ENCODE assay signal across 8 mouse cellular contexts in genomic region chr13:49320514-49320913, GRCm38 (mm10). TPM values are rescaled to one million over a fixed set of nuclear protein-coding genes. Genes with fewer than 3 reads are reported as not detected.
DNase-seq lines count a peak whose midpoint lies in the region; ATAC-seq and TF ChIP-seq lines count a peak whose summit lies in the region.

No protein-coding gene starts in this region.

- H3K4me1 ChIP-seq in heart, embryonic 15.5 days (replicated peaks): peaks cover 11% of the 10 kb centered on the region
- peaks cover 36% of the 10 kb centered on the region for H3K4me1 ChIP-seq in embryonic facial prominence, embryonic 13.5 days
- peaks cover 20% of the 10 kb centered on the region for H3K4me1 ChIP-seq in hindbrain, embryonic 14.5 days (replicated peaks; ENCODE audit: control insufficient read depth, insufficient read depth, low read length)
- peaks cover 30% of the 10 kb centered on the region for H3K4me1 ChIP-seq in midbrain, embryonic 14.5 days (ENCODE audit: control insufficient read depth, insufficient read depth, low read length)
- H3K4me1 ChIP-seq in kidney, adult 2 months (ENCODE audit: control insufficient read depth, insufficient read depth, low read length): no peaks in the 10 kb centered on the region

- H3K9ac ChIP-seq in heart, embryonic 15.5 days: no peak overlapping the region
- H3K9ac ChIP-seq in embryonic facial prominence, embryonic 13.5 days: peak overlapping the region; percentile 67; the same call in 1 of the 2 replicates
- H3K9ac ChIP-seq in hindbrain, embryonic 14.5 days: peak overlapping the region; percentile 52; the same call in 1 of the 2 replicates
- H3K9ac ChIP-seq in midbrain, embryonic 14.5 days (replicated peaks; ENCODE audit: low read length): peak overlapping the region; percentile 44; the same call in 1 of the 2 replicates

- WGBS in heart, embryonic 15.5 days: 77% methylated on average over 1 of the region's 1 CpGs
- WGBS in embryonic facial prominence, embryonic 13.5 days: 83% methylated on average over 1 of the region's 1 CpGs
- WGBS in hindbrain, embryonic 14.5 days: 62% methylated on average over 1 of the region's 1 CpGs
- 55% methylated on average over 1 of the region's 1 CpGs for WGBS in midbrain, embryonic 14.5 days
- 90% methylated on average over 1 of the region's 1 CpGs for WGBS in kidney, adult 2 months

- no peaks in the 10 kb centered on the region for H3K9me3 ChIP-seq in heart, embryonic 15.5 days (replicated peaks)
- no peaks in the 10 kb centered on the region for H3K9me3 ChIP-seq in embryonic facial prominence, embryonic 13.5 days
- H3K9me3 ChIP-seq in hindbrain, embryonic 14.5 days (ENCODE audit: control insufficient read depth, low read length): no peaks in the 10 kb centered on the region
- no peaks in the 10 kb centered on the region for H3K9me3 ChIP-seq in midbrain, embryonic 14.5 days (ENCODE audit: control insufficient read depth, low read length)

- no peak for ATAC-seq in heart, embryonic 15.5 days (replicated peaks; ENCODE audit: insufficient number of reproducible peaks, insufficient read depth, low FRiP score, low read depth)
- ATAC-seq in embryonic facial prominence, embryonic 13.5 days (ENCODE audit: insufficient number of reproducible peaks, insufficient read depth, low FRiP score, low TSS enrichment, low read depth): no peak
- peak; percentile 33 for ATAC-seq in hindbrain, embryonic 14.5 days (ENCODE audit: low FRiP score)
- peak; percentile 35 for ATAC-seq in midbrain, embryonic 14.5 days (ENCODE audit: low FRiP score, low TSS enrichment)
- ATAC-seq in activated CD4-positive, CD25-positive, alpha-beta regulatory T cell, adult 4 months: no peak

- H3K4me3 ChIP-seq in heart, embryonic 15.5 days: no peak overlapping the region
- H3K4me3 ChIP-seq in embryonic facial prominence, embryonic 13.5 days: peak overlapping the region; percentile 37; the same call in 1 of the 2 replicates
- H3K4me3 ChIP-seq in hindbrain, embryonic 14.5 days (replicated peaks; ENCODE audit: low read length): peak overlapping the region; percentile 33
- peak overlapping the region; percentile 36 for H3K4me3 ChIP-seq in midbrain, embryonic 14.5 days (replicated peaks; ENCODE audit: low read depth, low read length)
- H3K4me3 ChIP-seq in kidney, adult 2 months (ENCODE audit: insufficient read depth, low read depth, low read length): no peak overlapping the region

- no peaks in the 10 kb centered on the region for H3K36me3 ChIP-seq in heart, embryonic 15.5 days
- no peaks in the 10 kb centered on the region for H3K36me3 ChIP-seq in embryonic facial prominence, embryonic 13.5 days
- H3K36me3 ChIP-seq in hindbrain, embryonic 14.5 days (replicated peaks; ENCODE audit: control insufficient read depth, insufficient read depth): no peaks in the 10 kb centered on the region
- no peaks in the 10 kb centered on the region for H3K36me3 ChIP-seq in midbrain, embryonic 14.5 days (ENCODE audit: control insufficient read depth, insufficient read depth, low read length)
- no peaks in the 10 kb centered on the region for H3K36me3 ChIP-seq in kidney, adult 2 months (ENCODE audit: control insufficient read depth, insufficient read depth, low read length)

- TF ChIP-seq CTCF in kidney, adult 2 months (conservative IDR thresholded peaks at IDR 0.05; ENCODE audit: insufficient read depth, insufficient read length, low read depth, low read length): no peak

- no peak for DNase-seq in heart, adult 8-10 months (ENCODE audit: low spot score)
- no peak for DNase-seq in hindbrain, embryonic 14.5 days (ENCODE audit: low spot score)
- no peak for DNase-seq in midbrain, embryonic 14.5 days
- no peak for DNase-seq in thymus, postnatal 0 days (ENCODE audit: low spot score)
- no peak for DNase-seq in kidney, adult 2 months

- H3K27me3 ChIP-seq in heart, embryonic 15.5 days: no peaks in the 10 kb centered on the region
- H3K27me3 ChIP-seq in embryonic facial prominence, embryonic 13.5 days: no peaks in the 10 kb centered on the region
- peaks cover 11% of the 10 kb centered on the region; the same call in 1 of the 2 replicates for H3K27me3 ChIP-seq in hindbrain, embryonic 14.5 days (ENCODE audit: control insufficient read depth, insufficient read depth, low read length)
- peaks cover 43% of the 10 kb centered on the region for H3K27me3 ChIP-seq in midbrain, embryonic 14.5 days (ENCODE audit: control insufficient read depth, insufficient read depth, low read length)
- no peaks in the 10 kb centered on the region for H3K27me3 ChIP-seq in kidney, adult 2 months (replicated peaks; ENCODE audit: control insufficient read depth, insufficient read depth, low read length)

- no peak for TF ChIP-seq POLR2A in kidney, adult 2 months (IDR thresholded peaks at IDR 0.05; ENCODE audit: low read depth, low read length)

- H3K4me2 ChIP-seq in heart, embryonic 15.5 days: peak overlapping the region; percentile 57; the same call in 1 of the 2 replicates
- H3K4me2 ChIP-seq in embryonic facial prominence, embryonic 13.5 days: peak overlapping the region; percentile 66
- H3K4me2 ChIP-seq in hindbrain, embryonic 14.5 days (replicated peaks): peak overlapping the region; percentile 57
- peak overlapping the region; percentile 64 for H3K4me2 ChIP-seq in midbrain, embryonic 14.5 days (ENCODE audit: low read length)

- no peak overlapping the region for H3K27ac ChIP-seq in heart, embryonic 15.5 days
- H3K27ac ChIP-seq in embryonic facial prominence, embryonic 13.5 days: peak overlapping the region; percentile 19; the same call in 1 of the 2 replicates
- H3K27ac ChIP-seq in hindbrain, embryonic 14.5 days: no peak overlapping the region
- 0 out of 2 replicates have a peak overlapping the region, but pooled peaks have one; percentile 38 for H3K27ac ChIP-seq in midbrain, embryonic 14.5 days (replicated peaks; ENCODE audit: low read depth, low read length)
- no peak overlapping the region for H3K27ac ChIP-seq in kidney, adult 2 months (ENCODE audit: insufficient read depth, low read depth, low read length)

RNA-seq across cellular contexts. Expression of gene Fgd3, which starts 0.4 kb away (rescaled TPM):
- polyA plus RNA-seq in heart, embryonic 15.5 days (2015; fragmentation: Nextera tagmentation; extraction: Ambion mirVana): 0.14 and 0.32 TPM in 2 replicates
- total RNA-seq in heart, adult 8-10 months (2022): 1 to 10 TPM; 1.2 to 2.4 (median 1.7) TPM
- 0.55 and 1.00 TPM in 2 replicates for polyA plus RNA-seq in embryonic facial prominence, embryonic 13.5 days (2015; fragmentation: Nextera tagmentation; extraction: Ambion mirVana)
- polyA plus RNA-seq in hindbrain, embryonic 14.5 days (2014; fragmentation: Nextera tagmentation; extraction: Ambion mirVana): 1.5 and 2.2 TPM in 2 replicates
- polyA plus RNA-seq in midbrain, embryonic 14.5 days (2014; fragmentation: Nextera tagmentation; extraction: Ambion mirVana): 1.8 and 2.0 TPM in 2 replicates
- 1.7 and 2.1 TPM in 2 replicates for polyA plus RNA-seq in thymus, postnatal 0 days (2015; fragmentation: Nextera tagmentation; extraction: Ambion mirVana)
- polyA plus RNA-seq in activated CD4-positive, CD25-positive, alpha-beta regulatory T cell, adult 4 months (2017; shearing (Covaris generic)): 10 to 100 TPM; 11.5 to 13.7 TPM
- 6.2 and 6.3 TPM in 2 replicates for polyA plus RNA-seq in kidney, adult 2 months (2012; rRNA removed)

RNA-seq across cellular contexts. Expression of gene Bicd2, which starts 20.9 kb away (rescaled TPM):
- polyA plus RNA-seq in heart, embryonic 15.5 days (2015; fragmentation: Nextera tagmentation; extraction: Ambion mirVana): 47.4 and 48.2 TPM in 2 replicates
- total RNA-seq in heart, adult 8-10 months (2022): 10 to 100 TPM; 67.9 to 79.2 (median 73.3) TPM
- 33.1 and 35.0 TPM in 2 replicates for polyA plus RNA-seq in embryonic facial prominence, embryonic 13.5 days (2015; fragmentation: Nextera tagmentation; extraction: Ambion mirVana)
- polyA plus RNA-seq in hindbrain, embryonic 14.5 days (2014; fragmentation: Nextera tagmentation; extraction: Ambion mirVana): 30.7 and 33.3 TPM in 2 replicates
- polyA plus RNA-seq in midbrain, embryonic 14.5 days (2014; fragmentation: Nextera tagmentation; extraction: Ambion mirVana): 25.3 and 30.1 TPM in 2 replicates
- polyA plus RNA-seq in thymus, postnatal 0 days (2015; fragmentation: Nextera tagmentation; extraction: Ambion mirVana): 25.4 and 27.0 TPM in 2 replicates
- 1 to 10 TPM; 5.8 to 6.2 TPM for polyA plus RNA-seq in activated CD4-positive, CD25-positive, alpha-beta regulatory T cell, adult 4 months (2017; shearing (Covaris generic))
- 17.0 and 17.6 TPM in 2 replicates for polyA plus RNA-seq in kidney, adult 2 months (2012; rRNA removed)

Comparison
In these comparisons a context has a peak if more than half of its experiments do, and no peak if none do; other contexts are left out.
1. ATAC-seq: peak in hindbrain, embryonic 14.5 days (single experiment) and midbrain, embryonic 14.5 days (single experiment); none in heart, embryonic 15.5 days (single experiment), embryonic facial prominence, embryonic 13.5 days (single experiment) and activated CD4-positive, CD25-positive, alpha-beta regulatory T cell, adult 4 months (single experiment).
2. H3K27ac ChIP-seq: peak in embryonic facial prominence, embryonic 13.5 days (single experiment) and midbrain, embryonic 14.5 days (single experiment); none in heart, embryonic 15.5 days (single experiment), hindbrain, embryonic 14.5 days (single experiment) and kidney, adult 2 months (single experiment).
3. H3K4me3 ChIP-seq: peak in embryonic facial prominence, embryonic 13.5 days (single experiment), hindbrain, embryonic 14.5 days (single experiment) and midbrain, embryonic 14.5 days (single experiment); none in heart, embryonic 15.5 days (single experiment) and kidney, adult 2 months (single experiment).
4. Peak in every context shown above with its lines, with median percentiles within 50 percentile points of each other: H3K4me2 ChIP-seq.